Mouse (Mus musculus) ovary, postnatal 36 days (tissue): ENCODE data around the gene Mcrs1.
"Not testable (repeated sequence)": the region's sequence is repeated elsewhere in the genome, so short reads cannot be mapped to it uniquely, and the experiment has no call there.

ENCODE experiments used
- DNase-seq: peaks from one replicate; pipeline ENCODE4 v3.0.0; 2022; ENCODE audit warnings: low spot score, mixed read lengths

Mcrs1 gene

DNA sequence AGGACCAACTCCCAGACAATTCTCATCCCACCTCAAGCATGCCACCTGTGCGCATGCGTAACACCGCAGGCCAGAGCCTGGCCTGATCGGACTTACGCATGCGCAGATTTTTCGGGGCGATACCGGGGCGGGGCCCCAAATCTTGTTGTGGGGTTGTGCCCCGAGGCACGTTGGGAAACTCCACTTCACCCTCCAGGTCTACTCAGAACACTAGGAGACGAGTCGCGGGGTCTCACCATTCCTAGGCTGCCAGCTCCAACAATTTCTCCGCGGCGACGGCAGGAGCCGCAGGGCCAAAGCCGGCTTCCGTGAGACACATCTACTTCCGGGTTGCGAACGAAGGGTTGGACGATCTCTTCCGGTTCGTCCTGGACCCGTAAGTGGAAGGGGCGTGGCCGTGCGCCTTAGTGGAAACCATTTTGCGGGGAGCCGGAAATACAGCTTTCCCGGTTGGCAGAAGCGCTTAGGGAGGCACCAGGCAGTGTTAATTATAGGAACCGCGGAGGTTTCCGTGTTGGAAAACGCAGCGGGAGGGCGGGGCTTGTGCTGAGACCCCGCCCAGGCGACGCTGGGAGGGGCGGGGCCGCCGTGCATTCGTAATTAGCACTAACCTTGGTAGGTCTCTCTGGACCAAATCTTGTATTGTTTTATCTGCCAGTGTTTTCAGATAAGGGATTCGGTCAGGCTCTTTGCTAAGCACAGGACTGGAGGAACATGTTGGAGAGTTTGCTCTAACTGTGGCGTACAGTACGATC is at the start of gene Mcrs1:
Mcrs1 (minus strand) TSS at position 336 of the 755 bp plus-strand sequence.
- peak; percentile 95 for DNase-seq

DNA sequence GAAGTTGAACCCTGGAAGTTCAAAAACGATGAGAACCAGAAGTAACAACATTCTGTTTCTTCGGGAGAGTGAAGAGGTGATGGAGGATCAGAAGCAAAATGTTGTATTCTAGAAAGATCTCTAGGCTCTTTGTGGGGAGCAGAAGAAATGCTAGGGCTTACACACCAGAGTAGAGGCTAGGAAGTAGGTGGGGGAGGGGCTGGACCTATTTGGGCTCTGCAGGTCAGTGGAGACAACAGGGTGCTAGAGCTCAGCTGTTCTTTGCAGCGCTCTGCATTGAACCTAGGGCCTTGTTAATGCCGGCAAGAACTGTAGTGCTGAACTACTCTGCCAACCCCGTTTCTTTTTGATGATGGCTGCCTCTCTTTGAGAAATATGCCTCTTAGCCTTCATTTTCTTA is 44.5 kb upstream of the Mcrs1 start:
- no peak for DNase-seq

DNA sequence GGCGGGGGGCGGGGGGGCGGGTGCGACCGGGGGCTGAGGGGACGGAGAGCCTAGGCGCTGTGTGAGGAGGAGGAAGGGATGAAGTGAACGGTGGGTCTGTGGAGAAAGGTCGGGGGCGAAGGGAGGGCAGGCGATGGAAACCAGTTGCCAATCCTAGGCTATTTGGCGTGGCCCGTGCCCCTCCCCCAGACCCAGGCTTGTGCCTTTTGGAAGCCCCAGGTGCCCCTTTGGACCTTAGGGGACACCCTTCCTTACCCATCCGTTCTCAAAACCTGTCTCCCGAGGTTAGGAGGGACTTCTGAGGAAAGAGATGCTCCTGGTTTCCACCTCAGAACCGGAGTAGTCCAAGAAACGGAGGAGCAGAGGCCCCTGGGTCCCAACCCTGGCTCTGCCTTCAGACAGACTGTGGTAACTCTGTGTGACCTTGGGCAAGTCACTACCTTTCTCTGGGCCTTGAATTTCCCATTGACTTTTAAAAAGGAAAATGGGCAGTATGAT is 43.8 kb upstream of the Mcrs1 start, which contains the start of gene Fam186b:
Fam186b (minus strand) TSS at position 405 of the 498 bp plus-strand sequence.
- peak; percentile 52 for DNase-seq

DNA sequence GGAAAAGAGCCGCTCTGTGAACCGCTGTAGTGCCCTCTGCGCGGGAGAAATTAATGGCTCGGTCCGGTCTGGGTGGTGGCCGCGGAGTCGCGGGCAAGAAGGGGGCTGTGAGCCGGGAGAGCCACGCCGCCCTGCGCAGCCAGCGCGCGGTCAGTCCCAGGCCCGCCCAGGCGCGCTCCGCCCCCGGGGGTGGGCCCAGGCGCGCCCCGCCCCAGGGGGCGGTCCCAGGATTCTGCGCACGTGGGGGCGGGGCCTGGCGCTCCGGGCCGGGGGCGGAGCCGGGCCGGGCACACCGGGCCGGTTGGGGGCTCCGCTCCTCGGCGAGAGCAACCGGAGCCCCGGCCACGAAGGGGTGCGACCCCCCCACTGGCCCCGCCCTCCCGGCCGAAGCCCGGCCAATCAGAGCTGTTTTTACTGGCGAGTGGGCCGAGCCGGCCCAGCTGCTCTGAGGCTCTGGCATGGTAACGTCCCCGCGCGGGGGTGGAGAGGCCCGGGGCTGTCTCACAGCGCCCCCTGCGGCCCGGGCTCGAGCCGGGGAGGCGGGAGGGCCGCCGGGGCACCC is 43.1 kb upstream of the Mcrs1 start, which contains the start of gene Prpf40b:
Prpf40b (plus strand) TSS at position 275 of the 562 bp plus-strand sequence.
- DNase-seq, result peak; percentile 97

DNA sequence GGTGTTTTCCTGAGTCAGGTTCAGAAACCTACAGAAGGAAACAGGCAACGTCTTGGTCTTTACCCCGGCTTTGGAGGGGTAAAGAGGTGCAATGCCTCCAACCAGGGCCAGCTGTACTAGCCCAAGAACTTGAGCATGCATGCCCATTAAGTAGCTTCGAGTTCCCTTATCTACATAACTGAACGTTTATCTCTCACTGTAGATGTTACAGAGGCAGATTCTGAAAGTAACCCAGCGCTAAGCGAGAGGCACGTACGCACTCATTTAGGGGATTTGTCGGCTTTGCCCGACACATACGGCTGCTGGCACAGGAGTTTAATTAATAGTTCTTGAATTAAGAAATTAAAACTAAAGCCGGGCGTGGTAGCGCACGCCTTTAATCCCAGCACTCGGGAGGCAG is 42.5 kb upstream of the Mcrs1 start:
- DNase-seq, result no peak

DNA sequence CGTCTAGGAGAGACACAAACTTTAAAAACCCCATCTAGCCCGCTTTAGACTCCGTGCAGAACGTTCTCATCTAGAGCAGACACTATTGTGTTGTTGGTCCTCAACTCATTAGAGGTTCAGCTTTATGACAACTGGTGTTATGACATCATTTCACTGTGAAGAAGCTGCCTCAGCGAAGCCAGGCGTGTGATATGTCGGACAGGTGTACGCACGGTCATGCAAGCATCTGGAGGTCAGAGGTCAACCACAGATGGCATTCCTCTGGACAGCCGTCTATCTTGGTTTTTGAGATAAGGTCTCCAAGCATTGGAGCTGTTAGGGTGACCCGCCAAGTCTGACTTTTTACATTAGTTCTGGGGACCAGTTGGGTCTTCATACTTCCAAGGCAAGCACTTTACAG is 38.8 kb upstream of the Mcrs1 start:
- no peak for DNase-seq

DNA sequence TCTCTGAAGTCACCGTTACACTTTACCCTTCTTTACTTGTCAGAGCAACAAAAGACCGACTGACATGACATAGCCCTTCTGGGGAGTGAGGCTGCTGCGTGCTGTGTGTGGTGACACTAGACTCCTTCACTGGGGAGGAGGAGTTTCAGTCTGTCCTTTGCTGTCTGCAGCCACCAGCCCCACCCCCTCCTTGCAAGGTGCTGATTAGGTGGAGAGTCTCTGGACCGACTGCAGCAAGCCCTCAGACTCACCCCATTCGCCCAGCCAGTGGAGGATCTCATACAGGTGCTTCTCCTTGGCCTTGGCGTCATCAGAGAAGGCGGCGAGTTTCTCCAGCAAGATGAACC is 33.4 kb upstream of the Mcrs1 start:
- no peak for DNase-seq

DNA sequence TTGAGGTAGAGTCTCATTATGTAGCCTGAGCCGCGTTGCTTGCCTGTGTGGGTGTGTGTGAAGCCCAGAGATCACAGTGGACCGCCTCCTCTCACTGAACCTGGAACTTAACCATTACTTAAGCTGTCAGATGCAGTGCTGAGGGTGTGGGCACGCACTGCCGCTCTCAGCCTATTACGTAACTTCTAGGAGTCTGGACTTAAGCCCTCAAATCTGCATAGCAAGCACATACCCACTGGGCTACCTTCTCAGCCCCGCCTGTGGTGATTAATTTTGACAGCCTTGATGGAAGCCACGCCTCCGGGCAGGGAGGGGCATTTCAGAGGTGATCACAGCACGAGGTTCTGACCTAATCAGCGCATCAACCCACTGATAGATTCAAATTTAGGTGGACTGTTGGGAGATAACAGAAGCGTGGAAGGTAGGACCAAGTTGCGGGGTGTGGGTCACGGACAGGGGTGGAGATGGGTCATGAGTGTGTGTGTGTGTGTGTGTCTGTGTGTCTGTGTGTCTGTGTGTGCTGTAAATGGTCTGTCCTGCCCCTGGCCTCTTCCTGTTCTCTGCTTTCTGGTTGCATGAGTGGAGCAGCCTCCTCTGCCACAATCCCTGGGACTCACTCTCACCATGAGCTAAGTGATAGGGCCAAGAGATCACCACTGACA is 32.9 kb upstream of the Mcrs1 start:
- no peak for DNase-seq

DNA sequence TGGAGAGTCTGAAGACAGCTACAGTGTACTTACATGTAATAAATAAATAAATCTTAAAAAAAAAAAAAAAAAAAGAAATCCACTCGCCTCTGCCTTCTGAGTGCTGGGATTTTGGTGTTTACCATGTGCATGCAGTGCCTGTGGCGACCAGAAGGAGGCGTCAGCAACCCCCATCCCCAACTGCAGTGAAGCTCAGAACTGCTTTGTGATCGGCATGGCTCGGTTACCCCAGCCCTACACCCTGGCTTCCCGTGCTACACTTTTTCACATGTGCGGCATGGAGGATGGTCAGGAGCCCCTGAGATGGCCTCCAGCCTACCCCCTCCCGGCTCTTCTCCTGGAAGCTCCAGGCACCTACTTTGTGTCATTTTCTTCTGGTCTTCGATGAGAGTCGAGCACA is 31.7 kb upstream of the Mcrs1 start:
- DNase-seq, result no peak

DNA sequence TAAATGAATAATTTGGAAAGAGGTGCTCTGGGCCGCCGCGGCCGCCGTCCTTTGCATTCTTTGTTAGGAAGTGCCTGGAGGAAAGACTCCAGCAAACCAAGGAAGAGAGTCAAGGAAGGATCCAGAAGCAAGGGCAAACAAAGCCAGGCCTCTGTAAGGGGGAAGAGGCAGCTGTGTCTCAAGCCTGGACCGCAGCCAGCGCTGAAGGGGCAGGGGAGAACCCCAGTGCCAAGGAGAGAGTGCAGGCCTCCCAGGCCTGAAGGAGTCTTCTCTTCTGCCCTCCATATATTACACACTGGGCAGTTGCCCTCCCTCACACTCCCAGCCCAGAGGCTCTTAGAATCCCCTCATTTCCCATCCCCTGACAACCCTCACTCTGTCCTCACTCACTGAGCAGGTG is 26.5 kb upstream of the Mcrs1 start:
- no peak for DNase-seq

DNA sequence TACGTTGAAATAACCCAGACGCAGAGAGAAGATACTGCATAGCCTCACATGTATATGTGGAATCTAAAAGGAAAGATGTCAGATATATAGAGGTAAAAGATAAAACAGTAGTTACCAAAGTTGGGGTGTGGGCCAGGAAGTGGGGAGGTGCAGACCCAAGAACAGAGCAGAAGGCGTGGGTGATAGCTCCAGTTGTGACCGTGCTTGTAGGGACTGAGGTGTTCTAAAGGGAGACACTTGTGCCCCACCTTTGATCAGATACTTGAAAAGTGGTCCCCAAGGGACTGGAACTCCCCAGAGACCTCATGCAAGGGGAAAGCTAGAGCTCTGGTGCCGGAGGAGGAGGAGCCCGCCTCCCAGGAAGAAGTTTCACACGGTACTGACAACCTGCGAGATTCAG is 24.3 kb upstream of the Mcrs1 start:
- DNase-seq, result no peak

DNA sequence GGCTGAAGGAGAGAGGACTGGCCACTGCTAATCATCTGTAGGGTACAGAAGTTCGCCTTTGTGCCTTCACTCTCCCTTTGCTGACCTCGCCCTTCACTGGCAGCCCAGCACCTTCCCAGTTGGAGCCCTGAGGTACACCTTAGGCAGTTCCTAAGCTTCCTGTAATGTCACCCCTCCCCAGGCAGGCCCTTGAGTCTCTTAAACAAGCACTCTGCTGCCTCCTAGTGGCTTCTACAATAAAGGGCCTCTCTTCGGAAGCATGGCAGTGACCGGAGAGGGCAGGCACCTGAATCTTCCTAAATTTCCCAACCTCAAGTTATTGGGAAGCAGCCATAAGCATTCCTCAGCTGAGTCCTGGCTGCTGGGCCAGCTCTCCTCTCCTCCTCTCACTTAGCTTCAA is 13.9 kb upstream of the Mcrs1 start:
- peak; percentile 49 for DNase-seq

DNA sequence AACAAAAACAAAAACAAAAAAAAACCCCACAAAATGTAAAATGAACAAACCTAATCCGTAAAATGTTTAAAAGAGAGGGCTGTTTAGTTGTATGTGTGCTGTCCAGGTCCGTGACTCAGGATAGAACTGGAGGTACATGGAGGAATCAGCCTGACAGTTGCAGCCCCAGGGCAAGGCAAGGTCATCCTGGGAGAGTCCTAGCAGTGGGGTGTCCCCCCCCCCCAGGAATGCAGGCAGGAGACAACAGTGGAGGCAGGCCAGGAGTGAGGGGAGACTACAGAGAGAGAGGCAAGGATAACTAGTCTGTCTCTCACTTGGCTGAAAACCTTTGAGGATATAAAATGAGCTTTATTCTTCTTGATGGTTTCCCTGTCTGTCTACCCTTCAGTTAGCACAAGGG is 12.6 kb upstream of the Mcrs1 start:
- DNase-seq, result no peak

DNA sequence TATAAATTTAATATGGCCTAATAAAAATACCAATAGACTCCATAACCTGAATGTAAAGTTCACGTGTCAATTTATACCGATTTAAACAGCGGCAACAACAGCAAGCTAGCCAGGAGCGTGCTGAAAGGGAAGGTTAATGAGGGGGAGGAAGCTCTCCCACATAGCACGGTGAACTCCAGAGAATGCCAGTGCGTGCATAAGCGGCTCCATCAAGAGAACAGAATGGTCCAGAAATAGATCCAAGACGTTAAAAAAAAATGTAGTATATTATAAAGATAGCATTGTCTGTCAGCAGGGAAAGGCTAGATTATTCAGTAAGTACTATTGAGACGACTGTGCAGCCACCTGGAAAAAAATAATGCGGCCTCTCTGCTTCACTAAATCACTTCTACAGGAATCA is 10.9 kb upstream of the Mcrs1 start:
- no peak for DNase-seq

DNA sequence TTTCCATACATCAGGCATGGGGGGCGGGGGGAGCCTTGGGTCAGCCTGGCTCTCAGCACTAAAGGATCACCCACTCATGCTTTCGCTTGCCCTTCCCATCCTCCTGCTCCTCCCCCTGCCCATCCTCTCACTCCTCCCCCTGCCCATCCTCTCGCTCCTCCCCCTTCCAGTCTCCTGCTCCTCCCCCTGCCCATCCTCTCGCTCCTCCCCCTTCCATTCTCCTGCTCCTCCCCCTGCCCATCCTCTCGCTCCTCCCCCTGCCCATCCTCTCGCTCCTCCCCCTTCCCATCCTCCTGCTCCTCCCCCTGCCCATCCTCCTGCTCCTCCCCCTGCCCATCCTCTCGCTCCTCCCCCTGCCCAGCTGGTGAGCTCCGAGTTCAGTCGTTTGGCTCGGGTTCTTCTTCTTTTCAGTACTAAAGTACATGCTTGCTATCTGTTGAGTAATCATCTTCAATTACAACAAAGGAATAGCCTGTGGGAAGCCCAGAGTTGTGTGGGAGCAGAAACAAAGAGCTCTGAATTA is 8.0 kb upstream of the Mcrs1 start:
- peak; percentile 75 for DNase-seq

DNA sequence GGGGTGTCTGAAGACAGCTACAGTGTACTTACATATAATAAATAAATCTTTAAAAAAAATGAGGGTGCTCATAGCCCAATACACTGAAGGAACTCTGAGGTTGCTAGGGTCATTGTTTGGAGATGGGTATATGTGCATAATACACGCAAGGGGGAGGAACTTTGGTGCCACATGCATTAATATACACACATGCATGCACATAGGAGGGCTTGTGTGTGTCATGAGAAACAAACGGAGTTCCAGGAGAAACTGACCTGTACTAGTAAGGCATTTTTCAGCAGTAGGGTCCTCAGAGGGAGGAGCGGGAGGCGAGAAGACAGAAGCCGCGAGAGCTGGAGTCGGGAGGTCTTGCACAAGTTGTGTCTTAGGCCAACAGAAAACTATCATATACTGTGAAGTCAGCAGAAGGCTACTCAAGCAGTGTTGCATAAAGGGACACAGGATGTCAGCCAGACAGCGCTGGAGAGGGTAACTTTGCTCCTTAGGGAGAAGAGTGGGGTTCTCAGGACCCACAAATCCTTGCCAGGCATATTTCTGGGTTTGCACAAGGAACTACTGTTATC is 7.5 kb upstream of the Mcrs1 start:
- no peak for DNase-seq

DNA sequence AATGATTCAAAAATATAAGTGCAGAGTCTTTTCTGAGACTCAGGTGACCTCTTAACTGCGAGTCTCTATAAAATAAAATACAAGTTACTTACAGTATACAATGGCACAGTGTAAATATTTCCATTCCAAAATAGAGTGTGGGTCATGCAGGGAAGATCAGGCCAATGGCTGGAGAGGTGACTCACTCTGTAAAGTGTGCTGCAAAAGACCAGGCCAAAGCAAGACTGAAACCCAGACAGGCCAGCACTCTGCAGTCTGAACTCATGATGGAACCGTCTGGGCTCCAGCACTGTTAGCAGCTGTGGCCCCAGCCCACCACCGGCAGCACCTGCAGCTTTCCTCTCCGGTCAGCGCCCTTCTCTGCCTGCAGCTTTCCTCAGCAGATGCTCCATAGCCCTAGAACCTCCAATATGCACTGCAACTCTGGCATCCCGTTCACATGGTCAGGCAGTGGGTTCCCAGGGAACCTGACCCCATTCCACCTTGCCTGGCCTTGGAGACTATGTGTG is 3.5 kb upstream of the Mcrs1 start:
- DNase-seq, result no peak

DNA sequence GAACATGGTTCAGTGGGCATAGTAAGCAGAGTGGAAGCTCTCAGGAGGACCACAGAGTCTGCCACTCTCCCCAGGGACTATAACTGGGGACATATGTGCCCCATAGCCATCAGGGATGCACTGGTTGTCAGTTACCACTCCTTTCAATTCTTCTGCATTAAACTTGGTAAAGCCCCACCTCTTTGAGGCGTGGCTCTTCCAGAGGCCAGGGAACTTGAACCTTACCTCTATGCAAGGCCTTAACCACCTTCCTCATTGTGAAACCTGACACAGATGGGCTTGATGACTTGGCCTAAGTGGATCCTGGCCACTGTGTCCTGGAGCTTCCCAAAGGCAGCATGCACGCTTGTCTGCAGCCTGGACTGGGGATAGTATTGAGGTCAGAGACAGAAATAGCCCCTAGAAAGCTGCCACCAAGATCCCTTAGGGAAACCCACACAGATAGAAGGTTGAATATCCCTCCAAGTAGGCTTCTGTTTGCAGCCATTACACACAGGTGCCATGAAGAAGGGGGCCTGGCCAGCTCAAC is 2.8 kb upstream of the Mcrs1 start:
- no peak for DNase-seq

DNA sequence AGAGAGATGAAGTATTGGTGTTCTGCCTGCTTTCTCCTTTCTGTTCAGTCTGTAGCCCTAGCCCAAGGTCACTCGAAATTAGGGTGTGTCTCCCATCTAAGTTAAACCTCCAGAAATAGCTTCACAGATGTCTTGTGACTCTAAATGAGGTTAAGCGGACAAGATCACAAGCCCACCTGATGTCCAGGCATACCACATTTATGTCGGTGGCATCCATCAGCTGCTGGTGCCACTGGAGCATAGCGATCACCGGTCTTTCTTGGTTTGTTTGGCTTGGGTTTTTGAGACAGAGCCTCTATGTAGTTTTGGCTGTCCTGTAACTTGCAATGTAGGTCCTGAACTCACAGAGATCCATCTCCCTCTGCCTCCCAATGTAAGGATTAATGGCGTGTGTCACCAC is 2.0 kb upstream of the Mcrs1 start:
- no peak for DNase-seq

DNA sequence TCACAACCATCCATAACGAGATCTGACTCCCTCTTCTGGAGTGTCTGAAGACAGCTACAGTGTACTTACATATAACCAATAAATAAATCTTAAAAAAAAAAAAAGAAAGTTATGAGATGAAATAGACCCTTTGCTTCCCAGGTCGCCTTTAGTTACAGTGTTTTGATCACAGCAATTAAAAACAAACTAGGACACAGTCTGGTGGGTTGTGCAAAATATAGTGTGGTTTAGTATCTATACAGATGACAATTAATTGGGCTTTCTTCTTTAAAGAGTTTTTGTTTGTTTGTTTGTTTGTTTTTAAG is 1.4 kb upstream of the Mcrs1 start:
- not testable (repeated sequence) for DNase-seq

DNA sequence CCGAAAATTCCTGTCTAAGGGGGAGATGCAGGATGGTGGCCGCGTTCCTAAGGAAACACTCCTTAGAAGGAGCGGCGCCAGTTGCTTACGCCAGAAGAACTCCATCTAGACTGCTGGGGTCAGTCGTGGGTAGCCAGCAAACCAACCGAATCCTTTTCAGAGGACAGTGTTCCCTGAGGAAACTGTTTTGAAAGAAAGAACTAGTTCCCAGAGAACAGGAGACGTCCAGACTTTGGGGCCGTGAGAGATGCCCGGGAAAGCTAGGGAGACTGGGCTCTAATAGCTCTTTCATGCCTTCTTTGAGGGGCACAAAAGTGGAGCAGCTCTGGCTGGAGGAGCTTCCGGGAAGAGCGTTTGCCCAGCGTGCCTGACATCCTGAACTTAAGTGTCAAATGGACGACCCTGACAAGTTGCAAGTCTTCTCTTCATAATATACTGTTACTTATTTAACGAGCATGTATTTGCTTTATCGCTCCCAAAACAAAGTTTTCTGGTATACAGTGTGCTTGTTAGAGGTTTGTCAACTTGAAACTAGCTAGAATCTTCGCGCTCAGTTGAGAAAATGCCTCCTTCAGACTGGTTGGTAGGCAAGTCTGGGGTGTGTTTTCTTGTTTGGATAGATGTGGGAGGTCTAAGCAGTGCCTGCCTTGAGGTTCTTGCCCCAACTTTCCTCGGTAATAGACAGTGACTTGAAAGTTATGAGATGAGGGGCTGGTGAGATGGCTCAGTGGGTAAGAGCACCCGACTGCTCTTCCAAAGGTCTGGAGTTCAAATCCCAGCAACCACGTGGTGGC is 817 bp upstream of the Mcrs1 start:
- DNase-seq, result no peak

DNA sequence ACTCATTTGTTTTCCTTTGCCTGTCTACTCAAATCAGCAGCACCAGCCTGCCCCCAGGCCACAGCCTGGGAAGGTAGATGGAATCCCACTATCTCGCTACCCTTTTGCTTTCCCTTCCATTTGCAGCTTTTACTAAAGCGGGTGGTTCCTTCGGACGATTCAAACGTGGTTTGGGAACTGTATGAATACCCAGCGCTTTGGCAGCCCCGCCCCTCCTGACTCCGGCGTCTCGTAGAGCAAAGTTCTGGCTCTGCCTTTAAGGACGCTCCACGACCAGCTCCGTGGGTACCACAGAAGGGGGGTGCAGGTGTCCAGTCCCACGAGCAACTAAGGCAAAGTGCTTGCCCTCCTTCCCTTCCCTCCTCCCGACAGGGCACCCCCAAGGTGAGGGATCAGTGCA is 650 bp downstream of the Mcrs1 start:
- not testable (repeated sequence) for DNase-seq
